Mouse (Mus musculus): Measurements from ENCODE around the gene Adgra1. TPM values are rescaled to one million over a fixed set of nuclear protein-coding genes. Genes with fewer than 3 reads are reported as not detected.

Adgra1 gene
- polyA plus RNA-seq (2014; fragmentation: Illumina TruSeq; extraction: RNeasy Lipid Tissue Mini Kit (QIAGEN cat#74804); ENCODE audit: low read depth, low replicate concordance): not detected

DNA sequence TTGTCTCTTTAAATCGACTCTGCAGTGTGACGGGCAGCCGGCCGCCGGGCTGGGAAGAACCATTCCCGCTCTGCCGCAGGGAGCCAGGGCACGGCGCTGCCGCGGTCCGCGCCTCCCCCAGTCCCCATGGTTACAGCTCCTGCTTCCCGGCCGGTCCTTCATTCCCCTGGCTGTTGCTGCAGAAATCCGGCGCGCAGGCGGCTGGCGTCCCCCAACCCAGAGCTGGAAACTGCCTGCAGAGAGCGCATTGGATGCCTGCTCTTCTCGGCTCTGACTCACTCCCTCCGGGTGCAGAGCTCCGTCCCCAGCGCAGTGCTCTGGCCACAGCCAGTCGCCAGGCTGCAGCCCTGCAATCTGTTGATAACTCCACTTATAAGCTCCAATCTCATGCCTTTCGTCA lies at the start of gene Adgra1:
Gene Adgra1 (plus strand): TSS at position 139 of the 400 bp plus-strand sequence.

DNA sequence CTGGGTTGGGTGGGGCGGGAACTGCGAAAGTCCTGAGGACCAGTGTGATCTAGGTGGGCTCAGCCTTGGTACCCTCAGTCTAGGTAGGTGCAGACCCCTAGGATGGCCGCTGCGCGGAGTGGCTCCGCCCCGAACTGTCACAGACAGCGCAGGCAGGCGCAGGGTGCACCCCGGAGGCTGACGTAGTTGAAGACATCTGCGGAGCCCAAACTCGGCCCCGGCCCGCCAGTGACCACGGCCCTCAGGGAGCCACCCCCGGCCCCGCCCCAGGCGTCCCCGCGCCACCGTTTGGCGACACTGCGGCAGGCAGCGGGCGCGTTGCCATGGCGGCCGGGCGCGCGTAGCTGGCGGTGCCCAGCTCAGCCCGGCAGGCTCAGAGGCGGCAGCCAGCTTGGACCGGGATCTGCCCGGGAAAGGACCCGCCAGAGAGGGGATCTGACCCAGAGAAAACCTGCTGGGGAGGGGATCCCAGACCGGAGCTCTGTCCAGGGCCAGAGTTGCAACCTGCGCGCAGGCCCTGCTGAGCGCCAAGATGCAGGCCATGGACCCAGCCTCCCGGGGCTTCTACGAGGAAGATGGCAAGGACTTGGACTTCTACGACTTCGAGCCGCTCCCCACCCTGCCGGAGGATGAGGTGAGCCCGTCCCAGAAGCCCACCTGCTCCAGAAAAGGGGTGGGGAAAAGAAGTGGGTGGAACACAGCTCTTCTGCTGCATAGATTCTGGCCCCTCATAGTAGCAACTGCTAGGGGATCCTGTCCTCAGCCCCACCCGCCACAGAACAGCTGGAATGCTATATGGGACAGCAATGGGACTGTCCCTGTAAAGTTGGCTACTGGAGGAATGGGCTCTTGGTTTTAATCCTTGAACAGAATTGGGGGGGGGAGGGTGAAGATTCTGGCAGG lies 60.9 kb downstream of the Adgra1 start, which contains the start of gene Kndc1:
Gene Kndc1 (plus strand): TSS at position 42 of the 903 bp plus-strand sequence.

Other genes with a start within 250 kb of the Adgra1 start
- not detected for gene Cfap46, start 150.4 kb upstream of the Adgra1 start, polyA plus RNA-seq (2014; fragmentation: Illumina TruSeq; extraction: RNeasy Lipid Tissue Mini Kit (QIAGEN cat#74804); ENCODE audit: low read depth, low replicate concordance)
- not detected for gene Kndc1, start 60.5 kb downstream of the Adgra1 start, polyA plus RNA-seq (2014; fragmentation: Illumina TruSeq; extraction: RNeasy Lipid Tissue Mini Kit (QIAGEN cat#74804); ENCODE audit: low read depth, low replicate concordance)
- gene Utf1, start 109.6 kb downstream of the Adgra1 start, polyA plus RNA-seq (2014; fragmentation: Illumina TruSeq; extraction: RNeasy Lipid Tissue Mini Kit (QIAGEN cat#74804); ENCODE audit: low read depth, low replicate concordance): not detected
- gene 6430531B16Rik, start 144.6 kb downstream of the Adgra1 start, polyA plus RNA-seq (2014; fragmentation: Illumina TruSeq; extraction: RNeasy Lipid Tissue Mini Kit (QIAGEN cat#74804); ENCODE audit: low read depth, low replicate concordance): not detected
- gene Adam8, start 158.4 kb downstream of the Adgra1 start, polyA plus RNA-seq (2014; fragmentation: Illumina TruSeq; extraction: RNeasy Lipid Tissue Mini Kit (QIAGEN cat#74804); ENCODE audit: low read depth, low replicate concordance): not detected
- 6.5 TPM for gene Zfp511, start 202.2 kb downstream of the Adgra1 start, polyA plus RNA-seq (2014; fragmentation: Illumina TruSeq; extraction: RNeasy Lipid Tissue Mini Kit (QIAGEN cat#74804); ENCODE audit: low read depth, low replicate concordance)
- 11.9 TPM for gene Tubgcp2, start 202.5 kb downstream of the Adgra1 start, polyA plus RNA-seq (2014; fragmentation: Illumina TruSeq; extraction: RNeasy Lipid Tissue Mini Kit (QIAGEN cat#74804); ENCODE audit: low read depth, low replicate concordance)
- not detected for gene Msx3, start 214.9 kb downstream of the Adgra1 start, polyA plus RNA-seq (2014; fragmentation: Illumina TruSeq; extraction: RNeasy Lipid Tissue Mini Kit (QIAGEN cat#74804); ENCODE audit: low read depth, low replicate concordance)
- gene Caly, start 248.4 kb downstream of the Adgra1 start, polyA plus RNA-seq (2014; fragmentation: Illumina TruSeq; extraction: RNeasy Lipid Tissue Mini Kit (QIAGEN cat#74804); ENCODE audit: low read depth, low replicate concordance): not detected